Mouse (Mus musculus): Measurements from ENCODE around the gene Mtmr10. TPM values are rescaled to one million over a fixed set of nuclear protein-coding genes. Genes with fewer than 3 reads are reported as not detected.

Mtmr10 gene
- total RNA-seq, 2 experiments from 2014 or later = 2.9 to 6.5 TPM

DNA sequence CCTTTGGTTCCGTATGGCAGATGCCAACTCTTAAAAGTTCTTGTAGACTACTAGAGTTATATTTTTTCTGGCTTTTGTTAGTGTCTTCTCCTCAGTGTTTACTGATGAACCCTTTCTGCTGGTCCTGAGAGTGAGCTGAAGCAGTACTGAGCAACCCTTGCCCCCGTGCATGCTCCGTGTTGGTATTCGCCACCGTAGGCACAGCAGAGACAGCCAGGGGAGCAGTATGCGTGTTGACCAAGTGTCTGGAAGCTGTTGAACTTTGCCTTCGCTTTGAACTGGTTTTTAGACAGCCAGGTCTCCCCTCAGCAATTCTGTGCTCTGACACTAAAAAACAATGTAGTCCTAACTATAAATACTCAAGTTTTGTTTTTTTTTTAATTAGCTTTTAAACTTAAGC is 2.0 kb downstream of the Mtmr10 start:
- ATAC-seq (replicated peaks; ENCODE audit: low FRiP score, low TSS enrichment, poor library complexity, severe bottlenecking) = no peak

- no peak for ATAC-seq (replicated peaks; ENCODE audit: low FRiP score, low TSS enrichment, poor library complexity, severe bottlenecking)
Observed at GRCm38 (mm10) chr7:64290431-64290830, 3.0 kb downstream of the Mtmr10 start.

- ATAC-seq (replicated peaks; ENCODE audit: low FRiP score, low TSS enrichment, poor library complexity, severe bottlenecking) = no peak
Observed at GRCm38 (mm10) chr7:64291722-64292121, 4.3 kb downstream of the Mtmr10 start.

GRCm38 (mm10) chr7:64296286-64297010 is 9.0 kb downstream of the Mtmr10 start:
- ATAC-seq (replicated peaks; ENCODE audit: low FRiP score, low TSS enrichment, poor library complexity, severe bottlenecking) = no peak

GRCm38 (mm10) chr7:64310241-64310640 is 22.8 kb downstream of the Mtmr10 start:
- ATAC-seq (replicated peaks; ENCODE audit: low FRiP score, low TSS enrichment, poor library complexity, severe bottlenecking) = no peak

DNA sequence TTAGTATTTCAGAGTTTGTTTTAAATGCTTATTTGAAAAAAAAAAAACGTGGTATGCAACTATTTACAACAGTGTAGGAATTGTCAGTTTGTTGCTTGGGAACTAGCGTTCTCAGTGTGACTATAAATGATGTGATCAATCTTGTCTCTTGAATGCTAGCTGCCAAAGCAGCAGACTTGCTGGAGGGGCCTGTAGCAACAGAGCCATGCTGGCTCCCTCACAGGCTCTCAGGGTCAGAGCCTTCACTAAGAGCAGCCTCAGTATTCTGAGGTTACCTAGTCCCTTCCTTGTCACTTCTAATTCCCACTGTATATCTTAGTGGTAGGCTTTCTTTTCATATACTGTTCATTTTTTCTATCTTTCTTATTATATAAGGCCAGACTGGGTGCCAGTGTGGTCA is 23.3 kb downstream of the Mtmr10 start:
- no peak for ATAC-seq (replicated peaks; ENCODE audit: low FRiP score, low TSS enrichment, poor library complexity, severe bottlenecking)

DNA sequence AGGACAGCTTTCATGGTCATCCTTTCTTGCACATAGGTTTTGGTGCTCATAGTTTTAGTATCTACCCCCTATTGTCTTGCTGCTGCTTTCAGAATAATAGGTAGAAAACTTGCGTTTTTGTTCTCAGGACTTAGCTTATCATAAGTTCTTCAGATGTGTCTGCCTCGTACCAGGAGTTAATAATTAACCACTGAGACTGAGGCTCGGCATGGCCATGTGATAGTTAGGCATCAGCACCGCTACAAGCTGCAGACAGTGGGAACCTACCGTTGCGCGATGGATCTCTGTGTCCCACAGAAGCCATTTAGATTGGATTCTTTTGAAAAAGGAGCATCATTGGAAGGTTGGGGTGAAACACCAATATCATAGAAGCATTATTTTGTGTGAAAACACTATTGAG is 25.4 kb downstream of the Mtmr10 start:
- ATAC-seq (replicated peaks; ENCODE audit: low FRiP score, low TSS enrichment, poor library complexity, severe bottlenecking) = no peak

- no peak for ATAC-seq (replicated peaks; ENCODE audit: low FRiP score, low TSS enrichment, poor library complexity, severe bottlenecking)
Observed at GRCm38 (mm10) chr7:64321125-64321524, 33.7 kb downstream of the Mtmr10 start.

DNA sequence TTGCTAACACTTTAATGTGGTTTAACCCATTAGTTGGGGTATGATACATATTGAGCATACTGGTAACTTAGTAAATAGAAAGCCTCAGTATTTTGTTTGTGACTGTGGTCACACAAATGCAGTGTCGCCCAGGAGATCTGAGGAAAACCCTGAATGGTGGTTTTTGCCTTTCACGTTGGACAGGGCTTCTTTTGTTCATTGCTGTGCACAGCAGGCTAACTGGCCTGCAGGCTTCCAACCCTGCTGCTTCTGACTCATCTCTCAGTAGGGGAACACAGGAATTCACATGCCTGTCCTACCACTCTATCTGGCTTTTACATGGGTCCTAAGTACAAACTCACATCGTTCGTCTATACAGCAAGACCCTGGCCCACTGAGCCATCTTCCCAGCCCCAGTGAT is 34.2 kb downstream of the Mtmr10 start:
- ATAC-seq (replicated peaks; ENCODE audit: low FRiP score, low TSS enrichment, poor library complexity, severe bottlenecking) = no peak

DNA sequence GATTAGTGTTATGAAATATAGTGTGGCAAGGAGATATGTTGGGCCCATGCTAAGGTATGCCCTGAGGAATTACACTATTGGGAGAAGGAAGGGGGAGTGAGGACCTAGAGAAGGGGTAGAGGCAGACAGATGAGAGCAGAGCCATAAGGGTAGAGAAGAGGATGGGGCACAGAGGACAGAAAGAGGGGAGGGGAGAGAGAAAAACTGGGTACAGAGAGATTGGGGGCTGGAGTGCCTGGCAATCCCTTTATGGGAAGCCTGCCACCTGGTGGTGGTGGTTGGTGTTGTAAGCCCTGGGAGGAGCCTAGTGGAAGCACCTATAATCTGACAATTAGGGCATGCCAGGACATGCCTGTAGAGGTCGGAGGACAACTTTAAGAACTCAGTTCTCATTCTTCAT is 39.4 kb downstream of the Mtmr10 start:
- ATAC-seq (replicated peaks; ENCODE audit: low FRiP score, low TSS enrichment, poor library complexity, severe bottlenecking) = peak; percentile 99

GRCm38 (mm10) chr7:64327486-64327885 is 40.0 kb downstream of the Mtmr10 start:
- ATAC-seq (replicated peaks; ENCODE audit: low FRiP score, low TSS enrichment, poor library complexity, severe bottlenecking) = no peak

DNA sequence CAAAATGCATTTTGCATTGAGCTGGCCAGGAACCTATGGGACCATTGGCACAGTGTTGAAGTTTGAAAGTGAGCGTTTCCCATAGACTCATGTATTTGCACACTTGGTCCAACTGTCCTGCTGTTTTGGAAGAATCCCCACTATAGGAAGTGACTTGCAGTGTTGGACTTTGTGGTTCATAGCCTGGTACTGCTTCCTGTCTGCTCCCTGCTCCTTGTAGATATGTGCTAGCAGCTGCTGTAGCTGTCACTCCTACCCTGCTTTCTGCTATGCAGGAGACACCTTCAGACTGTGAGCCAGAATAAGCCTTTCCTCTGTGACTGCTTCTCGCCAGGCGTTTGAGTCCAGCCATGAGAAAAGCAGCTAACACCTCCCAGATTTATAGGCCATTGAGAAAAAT is 43.9 kb downstream of the Mtmr10 start:
- ATAC-seq (replicated peaks; ENCODE audit: low FRiP score, low TSS enrichment, poor library complexity, severe bottlenecking) = no peak

DNA sequence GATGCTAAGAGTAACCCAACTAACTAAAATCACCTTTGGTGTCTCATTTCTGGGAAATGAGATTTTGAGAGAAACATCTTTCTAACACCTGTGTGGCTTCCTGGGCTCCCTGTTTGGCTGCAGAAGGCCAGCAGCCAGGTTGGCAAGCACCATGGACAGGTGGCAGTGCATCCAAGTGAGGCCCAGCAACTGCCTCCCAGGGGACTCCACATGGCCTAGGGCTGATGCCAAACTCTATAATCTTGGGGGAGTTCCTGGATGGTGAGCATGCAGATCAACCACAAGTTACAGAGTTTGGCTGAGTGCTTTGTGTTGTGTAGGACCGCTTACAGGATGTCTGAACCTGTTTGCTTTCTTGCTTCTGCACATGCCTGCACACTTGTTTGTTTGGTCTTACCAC is 45.2 kb downstream of the Mtmr10 start:
- no peak for ATAC-seq (replicated peaks; ENCODE audit: low FRiP score, low TSS enrichment, poor library complexity, severe bottlenecking)

DNA sequence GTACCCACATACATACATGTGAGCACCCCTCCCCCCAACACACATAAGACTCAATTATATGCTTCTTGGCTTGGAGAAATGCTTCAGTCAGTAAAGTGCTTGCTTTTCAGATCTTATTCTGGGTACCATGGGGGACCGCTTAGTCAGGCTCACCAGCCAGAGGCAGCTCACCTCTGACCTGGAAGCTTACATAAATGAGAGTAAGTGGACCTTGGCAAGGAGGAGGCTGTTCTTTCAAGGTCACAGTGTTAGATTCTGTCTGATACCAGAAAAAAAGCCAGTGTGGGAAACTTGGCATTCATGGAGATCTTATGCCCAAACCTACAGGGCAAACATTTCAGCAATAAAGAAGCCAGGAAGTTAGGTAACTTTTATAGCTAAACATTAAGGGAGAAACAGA is 60.4 kb downstream of the Mtmr10 start:
- ATAC-seq (replicated peaks; ENCODE audit: low FRiP score, low TSS enrichment, poor library complexity, severe bottlenecking) = no peak

GRCm38 (mm10) chr7:64349147-64349861 is 61.9 kb downstream of the Mtmr10 start:
- no peak for ATAC-seq (replicated peaks; ENCODE audit: low FRiP score, low TSS enrichment, poor library complexity, severe bottlenecking)

- ATAC-seq (replicated peaks; ENCODE audit: low FRiP score, low TSS enrichment, poor library complexity, severe bottlenecking) = no peak
Observed at GRCm38 (mm10) chr7:64351087-64351486, 63.6 kb downstream of the Mtmr10 start.

- ATAC-seq (replicated peaks; ENCODE audit: low FRiP score, low TSS enrichment, poor library complexity, severe bottlenecking) = no peak
Observed at GRCm38 (mm10) chr7:64354206-64354605, 66.8 kb downstream of the Mtmr10 start.

- no peak for ATAC-seq (replicated peaks; ENCODE audit: low FRiP score, low TSS enrichment, poor library complexity, severe bottlenecking)
Observed at GRCm38 (mm10) chr7:64356661-64357060, 69.2 kb downstream of the Mtmr10 start.

GRCm38 (mm10) chr7:64357405-64357804 is 70.0 kb downstream of the Mtmr10 start:
- ATAC-seq (replicated peaks; ENCODE audit: low FRiP score, low TSS enrichment, poor library complexity, severe bottlenecking) = no peak

DNA sequence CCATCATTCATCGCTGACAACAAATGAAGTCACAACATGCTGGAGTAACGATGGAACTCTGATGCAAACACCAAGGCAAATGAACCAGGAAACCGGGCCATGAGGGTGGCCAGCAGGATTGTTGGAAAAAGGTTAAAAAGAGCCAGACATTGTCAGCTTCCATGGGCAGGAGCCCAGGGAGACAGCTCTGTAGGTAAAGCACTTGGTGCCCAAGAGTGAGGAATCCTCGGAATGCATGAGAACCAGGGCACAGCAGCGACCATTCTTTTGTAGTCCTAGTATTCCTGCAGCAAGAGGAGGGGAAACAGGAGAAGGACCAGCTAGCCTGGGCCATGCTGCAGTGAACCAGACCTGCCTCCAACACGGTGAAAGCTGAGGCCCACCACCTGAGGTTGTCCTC is 71.2 kb downstream of the Mtmr10 start:
- ATAC-seq (replicated peaks; ENCODE audit: low FRiP score, low TSS enrichment, poor library complexity, severe bottlenecking) = no peak

DNA sequence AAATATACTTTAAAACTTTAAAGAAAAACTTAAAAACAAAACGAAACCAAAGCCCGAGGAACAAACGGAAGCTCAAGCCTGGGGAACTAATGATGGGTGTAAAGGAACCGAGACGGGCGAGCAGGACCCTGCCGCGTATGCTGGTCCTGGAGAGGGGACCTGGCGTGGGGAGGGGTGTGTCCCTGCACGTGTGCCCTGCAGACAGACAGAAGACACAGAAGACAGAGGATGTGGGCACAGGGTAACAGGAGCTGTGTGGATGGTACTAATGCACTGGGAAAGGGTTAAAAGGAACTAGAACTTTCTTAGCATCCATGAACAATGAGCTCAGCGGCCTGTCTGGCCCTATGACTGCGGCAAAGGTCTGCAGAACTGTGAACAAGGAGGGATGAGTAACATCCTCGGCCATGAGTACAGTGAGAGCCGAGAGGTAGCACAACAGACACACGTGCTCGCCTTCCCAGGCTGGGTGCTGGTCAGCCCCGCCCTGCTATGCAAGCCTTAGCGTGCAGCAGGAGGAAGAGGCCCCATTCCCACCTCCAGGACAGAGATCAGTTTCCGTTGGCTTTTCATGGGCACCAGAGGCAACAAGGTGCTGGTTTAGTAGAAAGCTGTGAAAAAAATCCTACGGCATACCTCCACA is 72.6 kb downstream of the Mtmr10 start:
- ATAC-seq (replicated peaks; ENCODE audit: low FRiP score, low TSS enrichment, poor library complexity, severe bottlenecking) = no peak

All from megakaryocyte-erythroid progenitor cell, adult 5-6 weeks (primary cell).